Mouse (Mus musculus): ENCODE measurements around the gene Cd3e. TPM values are rescaled to one million over a fixed set of nuclear protein-coding genes. Genes with fewer than 3 reads are reported as not detected.
"Not testable (repeated sequence)": the region's sequence is repeated elsewhere in the genome, so short reads cannot be mapped to it uniquely, and the experiment has no call there.

Gene Cd3e
- polyA plus RNA-seq, 1 experiment from 2014 or later: not detected

DNA sequence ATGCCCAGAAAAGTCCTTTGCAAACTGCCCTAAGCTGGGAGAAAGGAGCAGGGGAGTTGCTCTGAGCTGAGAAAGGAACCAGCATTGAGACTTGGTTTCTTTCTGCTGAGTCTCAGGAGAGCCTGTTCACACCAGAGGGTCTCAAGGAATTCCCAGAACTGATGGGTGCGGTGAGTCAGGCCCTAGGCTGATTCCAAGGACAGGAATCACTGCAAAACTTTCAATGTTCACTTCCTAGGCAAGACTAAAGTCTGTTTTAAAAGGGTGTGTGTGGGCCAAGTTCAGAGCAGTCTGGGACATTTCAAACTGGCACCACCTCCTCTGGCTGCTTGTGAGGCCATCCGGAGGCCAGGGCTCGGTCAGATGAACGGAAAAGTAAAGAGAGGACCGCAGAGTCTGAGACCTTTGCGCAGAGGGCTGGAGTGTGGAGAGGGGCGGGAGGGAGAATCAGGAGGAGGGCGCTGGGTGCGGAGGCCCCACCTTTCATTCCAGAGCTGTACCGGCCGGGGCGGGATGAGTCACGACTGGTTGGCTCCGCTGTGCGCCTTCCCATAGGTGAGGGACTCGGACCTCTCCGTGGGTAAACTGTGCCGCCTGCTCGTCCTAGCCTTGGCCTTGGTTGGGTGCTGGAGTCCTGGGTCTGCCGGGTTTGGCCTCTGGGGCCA lies 32.8 kb upstream of the Cd3e start:
- no peaks in the 10 kb centered on the region for H3K9me3 ChIP-seq (replicated peaks; ENCODE audit: control insufficient read depth, low read length, poor library complexity, severe bottlenecking)
- no peak overlapping the region for H3K4me2 ChIP-seq (ENCODE audit: low read length)
- H3K9ac ChIP-seq (ENCODE audit: low read depth, low read length): no peak overlapping the region
- H3K27ac ChIP-seq (ENCODE audit: low read length): no peak overlapping the region
- no peaks in the 10 kb centered on the region for H3K36me3 ChIP-seq (ENCODE audit: control insufficient read depth, insufficient read depth, low read length)
- no peak overlapping the region for H3K4me3 ChIP-seq (ENCODE audit: low read depth, low read length)
- H3K4me1 ChIP-seq (ENCODE audit: control insufficient read depth, insufficient read depth, low read length): peaks cover 3% of the 10 kb centered on the region; the same call in 1 of the 2 replicates
- H3K27me3 ChIP-seq (ENCODE audit: control insufficient read depth, insufficient read depth, low read depth, low read length): peaks cover 52% of the 10 kb centered on the region
- no peak for ATAC-seq
- 3% methylated on average over 20 of the region's 20 CpGs for WGBS

DNA sequence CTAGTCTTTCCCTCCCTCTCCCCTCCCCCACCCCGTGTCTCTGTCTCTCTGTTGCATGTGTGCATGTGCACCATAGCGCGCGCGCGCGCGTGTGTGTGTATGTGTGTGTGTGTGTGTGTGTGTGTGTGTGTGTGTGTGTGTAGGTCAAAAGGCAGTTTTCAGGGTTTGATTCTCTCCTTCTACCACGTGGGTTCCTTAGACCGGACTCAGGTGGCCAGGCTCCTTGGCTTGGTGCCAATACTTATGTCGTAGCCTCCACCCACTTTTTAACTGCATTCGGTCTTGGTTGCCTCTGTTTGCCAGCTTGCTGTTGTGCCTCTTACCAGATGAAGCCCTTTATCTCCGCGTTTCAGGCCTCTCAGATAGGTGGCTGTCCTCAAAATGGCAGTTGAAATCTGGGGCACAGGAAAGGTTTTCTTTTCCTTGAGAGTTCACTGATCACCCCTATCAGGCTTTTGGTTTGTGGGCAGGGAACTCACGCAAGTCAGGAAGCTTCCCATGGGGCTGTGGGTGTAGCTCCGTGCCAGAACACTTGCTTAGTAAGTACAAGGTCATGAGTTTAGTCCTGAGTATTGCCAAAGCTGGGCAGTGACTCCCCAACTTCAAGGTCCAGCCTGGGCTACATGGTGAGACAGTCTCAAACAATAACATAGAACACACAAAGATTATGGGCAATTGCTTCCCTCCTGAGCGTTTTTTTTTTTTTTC lies 31.9 kb upstream of the Cd3e start:
- Histone ChIP-seq H3K4me3 (ENCODE audit: low read depth, low read length) (no peak overlapping the region), H3K4me1 (ENCODE audit: control insufficient read depth, insufficient read depth, low read length) (peaks cover 3% of the 10 kb centered on the region; the same call in 1 of the 2 replicates), H3K27ac (ENCODE audit: low read length) (no peak overlapping the region), H3K9ac (ENCODE audit: low read depth, low read length) (no peak overlapping the region), H3K9me3 (replicated peaks; ENCODE audit: control insufficient read depth, low read length, poor library complexity, severe bottlenecking) (no peaks in the 10 kb centered on the region), H3K4me2 (ENCODE audit: low read length) (no peak overlapping the region), H3K36me3 (ENCODE audit: control insufficient read depth, insufficient read depth, low read length) (no peaks in the 10 kb centered on the region), H3K27me3 (ENCODE audit: control insufficient read depth, insufficient read depth, low read depth, low read length) (peaks cover 52% of the 10 kb centered on the region)
- WGBS: 31% methylated on average over 17 of the region's 17 CpGs
- ATAC-seq: no peak

DNA sequence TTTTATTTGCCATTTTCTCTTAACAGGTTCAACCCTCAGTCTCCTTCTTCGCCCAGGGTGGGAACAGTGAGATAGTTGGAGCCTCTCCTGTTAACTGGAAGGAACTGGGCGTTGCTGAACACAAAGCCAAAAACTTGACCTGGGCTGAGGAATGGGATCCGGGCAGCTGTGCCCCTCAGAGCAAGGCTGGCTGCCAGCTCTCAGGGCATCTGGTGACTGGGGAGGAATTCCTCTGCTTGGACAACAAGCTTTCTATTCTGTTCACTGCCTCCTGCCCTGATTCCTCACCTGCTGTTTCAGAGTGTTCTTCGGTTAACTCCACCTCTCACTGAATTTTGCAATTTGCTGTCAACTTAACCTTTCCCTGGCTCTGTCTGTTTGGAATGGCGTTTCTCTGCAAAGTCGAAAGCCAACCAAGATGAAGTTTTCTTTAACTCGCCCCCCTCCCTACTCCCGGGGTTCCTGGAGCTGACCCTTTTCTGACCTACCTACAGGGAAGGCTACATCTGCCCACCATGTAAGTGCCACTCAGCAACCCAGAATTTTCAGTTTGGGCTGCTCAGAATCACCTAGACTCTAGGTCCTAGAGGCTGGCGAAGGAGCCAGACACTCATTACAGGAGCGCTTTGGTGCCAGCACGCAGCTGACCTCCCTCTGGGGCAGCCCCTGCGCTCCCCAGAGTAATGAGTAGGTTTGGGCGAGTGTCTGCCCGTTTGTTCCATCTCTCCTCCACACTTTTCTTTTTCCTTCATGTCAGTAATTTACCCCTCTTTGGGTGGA lies 30.8 kb upstream of the Cd3e start:
- H3K27me3 ChIP-seq (ENCODE audit: control insufficient read depth, insufficient read depth, low read depth, low read length): peaks cover 52% of the 10 kb centered on the region
- H3K4me2 ChIP-seq (ENCODE audit: low read length): peak overlapping the region; percentile 12; the same call in 1 of the 2 replicates
- WGBS: 16% methylated on average over 14 of the region's 14 CpGs

DNA sequence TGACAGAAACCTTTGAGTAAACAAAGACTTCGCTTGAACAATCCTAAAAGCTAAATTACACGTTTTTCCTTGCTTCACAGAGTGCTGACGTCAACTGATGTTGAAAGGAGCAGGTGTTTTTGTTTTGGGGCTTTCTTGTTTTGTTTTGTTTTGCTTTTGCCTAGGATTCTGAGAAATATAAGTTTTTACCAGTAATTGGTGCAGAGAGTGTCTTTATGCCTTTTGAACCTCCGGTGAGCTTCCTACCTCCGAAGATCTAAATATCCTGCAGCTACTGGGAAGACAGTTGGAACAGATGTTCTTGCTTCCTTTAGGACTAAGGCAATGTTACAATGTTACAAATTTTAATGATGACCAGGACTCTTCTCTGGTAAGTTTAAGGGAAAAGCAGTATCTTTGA lies 30.1 kb upstream of the Cd3e start, which contains the start of gene Mpzl2:
Gene Mpzl2 (plus strand): TSS at position 301 of the 400 bp plus-strand sequence.
- peaks cover 3% of the 10 kb centered on the region; the same call in 1 of the 2 replicates for H3K4me1 ChIP-seq (ENCODE audit: control insufficient read depth, insufficient read depth, low read length)
- no peaks in the 10 kb centered on the region for H3K36me3 ChIP-seq (ENCODE audit: control insufficient read depth, insufficient read depth, low read length)
- H3K9me3 ChIP-seq (replicated peaks; ENCODE audit: control insufficient read depth, low read length, poor library complexity, severe bottlenecking): no peaks in the 10 kb centered on the region
- no peak for ATAC-seq
- WGBS: 61% methylated on average over 5 of the region's 5 CpGs
- H3K27ac ChIP-seq (ENCODE audit: low read length): no peak within 1 kb of the TSS
- peak within 1 kb of the TSS; percentile 12; the same call in 1 of the 2 replicates for H3K4me2 ChIP-seq (ENCODE audit: low read length)
- H3K4me3 ChIP-seq (ENCODE audit: low read depth, low read length): no peak within 1 kb of the TSS
- peaks cover 48% of the 10 kb centered on the region for H3K27me3 ChIP-seq (ENCODE audit: control insufficient read depth, insufficient read depth, low read depth, low read length)
- no peak within 1 kb of the TSS for H3K9ac ChIP-seq (ENCODE audit: low read depth, low read length)

More for the DNA sequence above, 30.8 kb upstream of the Cd3e start:
- Histone ChIP-seq H3K4me3 (ENCODE audit: low read depth, low read length) (no peak overlapping the region), H3K9me3 (replicated peaks; ENCODE audit: control insufficient read depth, low read length, poor library complexity, severe bottlenecking) (no peaks in the 10 kb centered on the region), H3K9ac (ENCODE audit: low read depth, low read length) (no peak overlapping the region), H3K4me1 (ENCODE audit: control insufficient read depth, insufficient read depth, low read length) (peaks cover 3% of the 10 kb centered on the region; the same call in 1 of the 2 replicates), H3K36me3 (ENCODE audit: control insufficient read depth, insufficient read depth, low read length) (no peaks in the 10 kb centered on the region), H3K27ac (ENCODE audit: low read length) (no peak overlapping the region)
- ATAC-seq: no peak

DNA sequence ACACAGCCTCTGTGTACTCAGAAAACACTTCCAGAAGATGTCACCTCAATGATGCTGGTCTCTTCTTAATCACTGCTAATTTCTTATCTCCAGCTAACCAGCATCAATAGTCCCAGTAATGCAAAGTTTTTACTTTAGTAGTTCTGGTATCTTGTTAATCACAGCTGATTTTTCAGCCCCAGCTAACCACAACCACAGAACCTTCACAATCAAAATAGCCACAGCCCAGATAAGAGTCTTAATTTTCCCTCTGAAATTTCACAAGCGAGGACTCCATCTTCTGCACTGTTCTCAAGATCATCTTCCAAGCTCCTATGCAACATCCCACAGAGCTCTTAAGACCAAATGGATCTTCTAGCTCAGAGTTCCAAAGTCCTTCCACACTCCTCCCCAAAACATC lies 28.4 kb upstream of the Cd3e start:
- H3K4me1 ChIP-seq (ENCODE audit: control insufficient read depth, insufficient read depth, low read length); H3K27ac ChIP-seq (ENCODE audit: low read length); H3K4me2 ChIP-seq (ENCODE audit: low read length); ATAC-seq; H3K9me3 ChIP-seq (replicated peaks; ENCODE audit: control insufficient read depth, low read length, poor library complexity, severe bottlenecking); H3K9ac ChIP-seq (ENCODE audit: low read depth, low read length); H3K36me3 ChIP-seq (ENCODE audit: control insufficient read depth, insufficient read depth, low read length); H3K4me3 ChIP-seq (ENCODE audit: low read depth, low read length): not testable (repeated sequence)
- H3K27me3 ChIP-seq (ENCODE audit: control insufficient read depth, insufficient read depth, low read depth, low read length): peaks cover 38% of the 10 kb centered on the region
- WGBS: 86% methylated on average over 1 of the region's 1 CpGs

DNA sequence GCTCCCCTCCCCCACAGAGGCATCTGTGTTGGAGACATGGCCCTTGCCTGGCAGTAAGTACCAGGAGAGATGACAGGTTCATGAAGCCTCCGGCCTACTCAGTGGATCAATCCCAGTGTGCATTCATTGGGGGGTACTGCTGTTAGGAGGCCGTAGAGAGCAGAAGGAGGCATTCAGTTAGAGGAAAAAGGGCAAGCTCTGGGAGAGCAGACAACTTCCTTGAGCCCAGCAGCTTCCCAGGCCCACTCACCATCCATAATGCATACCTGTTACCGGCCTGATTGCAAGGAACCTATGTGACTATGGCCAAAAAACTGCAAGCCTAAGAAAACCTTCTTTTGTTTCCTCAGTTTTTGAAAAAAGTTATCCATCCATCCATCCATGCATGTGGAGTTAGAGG lies 25.1 kb upstream of the Cd3e start:
- H3K9me3 ChIP-seq (replicated peaks; ENCODE audit: control insufficient read depth, low read length, poor library complexity, severe bottlenecking): no peaks in the 10 kb centered on the region

DNA sequence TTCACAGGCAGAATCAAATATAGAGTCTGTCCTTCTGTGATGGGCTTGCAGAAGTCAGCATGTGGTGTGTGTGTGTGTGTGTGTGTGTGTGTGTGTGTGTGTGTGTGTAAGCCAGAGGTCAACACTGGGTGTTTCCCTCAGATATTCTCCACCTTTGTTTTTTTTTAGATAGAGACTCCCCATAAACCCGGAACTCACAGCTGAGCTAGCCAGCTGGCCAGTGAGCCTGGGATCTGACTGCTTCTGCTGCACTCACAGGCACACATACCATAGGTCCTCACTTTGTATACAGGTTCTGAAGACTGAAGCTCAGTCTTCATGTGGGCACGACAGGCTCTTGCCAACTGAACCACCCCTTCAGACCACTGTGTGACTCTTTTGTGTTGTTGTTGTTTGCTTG lies 22.8 kb upstream of the Cd3e start:
- Histone ChIP-seq H3K4me1 (ENCODE audit: control insufficient read depth, insufficient read depth, low read length) (no peaks in the 10 kb centered on the region), H3K4me3 (ENCODE audit: low read depth, low read length) (no peak overlapping the region), H3K27me3 (ENCODE audit: control insufficient read depth, insufficient read depth, low read depth, low read length) (peaks cover under 1% of the 10 kb centered on the region; the same call in 1 of the 2 replicates), H3K27ac (ENCODE audit: low read length) (no peak overlapping the region), H3K36me3 (ENCODE audit: control insufficient read depth, insufficient read depth, low read length) (no peaks in the 10 kb centered on the region), H3K9ac (ENCODE audit: low read depth, low read length) (no peak overlapping the region), H3K4me2 (ENCODE audit: low read length) (no peak overlapping the region), H3K9me3 (replicated peaks; ENCODE audit: control insufficient read depth, low read length, poor library complexity, severe bottlenecking) (no peaks in the 10 kb centered on the region)
- WGBS: 81% methylated on average over 2 of the region's 2 CpGs
- ATAC-seq: no peak

More for the DNA sequence above, 25.1 kb upstream of the Cd3e start:
- Histone ChIP-seq H3K4me2 (ENCODE audit: low read length) (no peak overlapping the region), H3K4me3 (ENCODE audit: low read depth, low read length) (no peak overlapping the region), H3K27ac (ENCODE audit: low read length) (no peak overlapping the region), H3K9ac (ENCODE audit: low read depth, low read length) (no peak overlapping the region), H3K36me3 (ENCODE audit: control insufficient read depth, insufficient read depth, low read length) (no peaks in the 10 kb centered on the region), H3K4me1 (ENCODE audit: control insufficient read depth, insufficient read depth, low read length) (no peaks in the 10 kb centered on the region), H3K27me3 (ENCODE audit: control insufficient read depth, insufficient read depth, low read depth, low read length) (peaks cover 10% of the 10 kb centered on the region; the same call in 1 of the 2 replicates)
- 85% methylated on average over 3 of the region's 3 CpGs for WGBS
- ATAC-seq: no peak

DNA sequence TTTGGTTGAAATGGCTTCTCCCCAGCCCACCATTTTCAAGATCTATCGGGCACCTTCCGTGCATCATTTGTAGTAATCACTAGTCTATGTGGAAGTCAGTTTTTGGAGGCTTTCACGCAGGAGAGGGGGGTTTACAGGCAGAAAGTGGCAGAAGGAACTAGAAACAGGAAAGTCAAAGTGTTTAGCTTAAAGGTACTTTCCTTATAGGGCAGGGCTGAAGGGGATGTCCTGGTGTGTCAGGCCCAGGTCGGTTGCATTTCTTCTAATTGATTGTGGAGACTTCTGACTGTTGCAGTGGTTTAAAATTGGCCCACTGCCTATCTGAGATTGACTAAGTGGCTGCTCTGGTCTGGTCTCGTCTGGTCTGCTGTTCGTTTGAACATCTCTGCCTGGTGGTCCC lies 20.9 kb upstream of the Cd3e start:
- Histone ChIP-seq H3K9ac (ENCODE audit: low read depth, low read length) (no peak overlapping the region), H3K4me2 (ENCODE audit: low read length) (no peak overlapping the region), H3K36me3 (ENCODE audit: control insufficient read depth, insufficient read depth, low read length) (no peaks in the 10 kb centered on the region), H3K4me3 (ENCODE audit: low read depth, low read length) (no peak overlapping the region), H3K27me3 (ENCODE audit: control insufficient read depth, insufficient read depth, low read depth, low read length) (peaks cover 2% of the 10 kb centered on the region; the same call in 1 of the 2 replicates), H3K4me1 (ENCODE audit: control insufficient read depth, insufficient read depth, low read length) (no peaks in the 10 kb centered on the region), H3K9me3 (replicated peaks; ENCODE audit: control insufficient read depth, low read length, poor library complexity, severe bottlenecking) (no peaks in the 10 kb centered on the region), H3K27ac (ENCODE audit: low read length) (no peak overlapping the region)
- WGBS: 75% methylated on average over 6 of the region's 6 CpGs
- no peak for ATAC-seq
